In the genomic region with DNA sequence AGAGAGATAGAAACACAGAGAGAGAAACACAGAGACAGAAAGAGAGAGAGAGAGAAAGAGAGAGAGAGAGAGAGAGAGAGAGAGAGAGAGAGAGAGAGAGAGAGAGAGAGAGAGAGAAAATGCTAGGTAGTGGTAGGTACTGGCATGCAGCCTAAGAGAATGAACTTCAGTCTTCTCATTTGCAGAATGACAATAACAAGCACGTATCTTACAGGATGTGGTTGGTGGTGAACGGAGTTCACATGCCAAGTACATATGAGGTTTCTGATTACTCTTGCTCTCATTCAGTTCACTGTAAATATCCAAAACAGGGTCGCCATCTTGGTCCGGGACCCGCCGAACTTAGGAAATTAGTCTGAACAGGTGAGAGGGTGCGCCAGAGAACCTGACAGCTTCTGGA, we compare ENCODE assay signal across 7 mouse cellular contexts.
DNase-seq lines count a peak whose midpoint lies in the region; ATAC-seq lines count a peak whose summit lies in the region.

No protein-coding gene starts in this region.

- peak; percentile 38 for DNase-seq in CD4-positive helper T cell, adult 2 months (ENCODE audit: low read depth, low spot score)
- DNase-seq in T-cell, adult 2 months (ENCODE audit: low spot score): peak; percentile 85
- DNase-seq in natural killer cell, adult 2 months (ENCODE audit: low spot score in 2 of 2): peak; percentile 5 to 13
- DNase-seq in thymus, postnatal 0 days (ENCODE audit: low spot score): peak; percentile 15
- DNase-seq in thymus, postnatal 25 days: peak; percentile 11

- ATAC-seq in common myeloid progenitor, adult 5-6 weeks (replicated peaks; ENCODE audit: low read depth, poor library complexity, severe bottlenecking): peak; percentile 50; the same call in 1 of the 2 replicates
- peak; percentile 100 for ATAC-seq in inflammation-experienced regulatory T-cells, adult 6 months

Comparison
In these comparisons a context has a peak if more than half of its experiments do, and no peak if none do; other contexts are left out.
1. Peak in every context shown above with its lines: DNase-seq and ATAC-seq.
2. DNase-seq: peak in every context shown above with its lines; median percentile 85 in T-cell, adult 2 months; 38 in CD4-positive helper T cell, adult 2 months; 15 in thymus, postnatal 0 days; 11 in thymus, postnatal 25 days; 9 in natural killer cell, adult 2 months.